ENCODE assay signal across 16 mouse cellular contexts in genomic region chr11:96223813-96224212, GRCm38 (mm10). TPM values are rescaled to one million over a fixed set of nuclear protein-coding genes. Genes with fewer than 3 reads are reported as not detected.
A peak's percentile ranks its signal among the peaks of the same experiment; 100 is the strongest.
DNase-seq lines count a peak whose midpoint lies in the region; ATAC-seq lines count a peak whose summit lies in the region.
"Had no signal": no experiment of that assay in that cellular context is flagged by ENCODE, and none has a peak within 500 bp of the region (broad histone marks: within the 10 kb centered on the region; RNA-seq: fewer than 3 reads in every experiment).

No protein-coding gene starts in this region.

- no peak for ATAC-seq in hindbrain, embryonic 11.5 days (ENCODE audit: low FRiP score)
- no peak for ATAC-seq in hindbrain, embryonic 14.5 days (ENCODE audit: low FRiP score)
- ATAC-seq: forebrain, embryonic 13.5 days had no signal

- DNase-seq in hindbrain, embryonic 11.5 days (ENCODE audit: low spot score): peak; percentile 8
- no peak for DNase-seq in hindbrain, embryonic 14.5 days (ENCODE audit: low spot score)
- peak; percentile 12 for DNase-seq in lung, postnatal 36 days
- no peak for DNase-seq in lung, postnatal 4 days
- DNase-seq in ES-CJ7 (ENCODE audit: low read depth, low spot score): peak; percentile 66
- peak; percentile 55 for DNase-seq in induced T-regulatory cell, adult 2 months (ENCODE audit: low read depth)
- no peak for DNase-seq in limb, embryonic 10.5 days (ENCODE audit: low spot score)
- DNase-seq in thymus, postnatal 36 days: no peak
- DNase-seq: kidney, postnatal 10 days; right cerebral cortex, postnatal 25 days had no signal

- H3K4me3 ChIP-seq in hindbrain, embryonic 11.5 days (ENCODE audit: low read depth, low read length): no peak overlapping the region
- no peak overlapping the region for H3K4me3 ChIP-seq in hindbrain, embryonic 14.5 days (replicated peaks; ENCODE audit: low read length)
- no peak overlapping the region for H3K4me3 ChIP-seq in limb, embryonic 10.5 days
- H3K4me3 ChIP-seq: forebrain, embryonic 13.5 days; hindbrain, embryonic 15.5 days; limb, embryonic 13.5 days had no signal

- 40% methylated on average over 2 of the region's 2 CpGs for WGBS in hindbrain, embryonic 11.5 days
- 35% methylated on average over 2 of the region's 2 CpGs for WGBS in hindbrain, embryonic 14.5 days
- 40% methylated on average over 2 of the region's 2 CpGs for WGBS in limb, embryonic 10.5 days

- H3K4me1 ChIP-seq in hindbrain, embryonic 11.5 days (replicated peaks; ENCODE audit: control insufficient read depth, insufficient read depth, low read length): no peaks in the 10 kb centered on the region
- H3K4me1 ChIP-seq in hindbrain, embryonic 14.5 days (replicated peaks; ENCODE audit: control insufficient read depth, insufficient read depth, low read length): no peaks in the 10 kb centered on the region
- no peaks in the 10 kb centered on the region for H3K4me1 ChIP-seq in limb, embryonic 10.5 days
- H3K4me1 ChIP-seq: forebrain, embryonic 13.5 days; hindbrain, embryonic 15.5 days; limb, embryonic 13.5 days had no signal

- no peaks in the 10 kb centered on the region for H3K9me3 ChIP-seq in hindbrain, embryonic 11.5 days (ENCODE audit: control insufficient read depth, low read length)
- H3K9me3 ChIP-seq in hindbrain, embryonic 14.5 days (ENCODE audit: control insufficient read depth, low read length): no peaks in the 10 kb centered on the region
- no peaks in the 10 kb centered on the region for H3K9me3 ChIP-seq in limb, embryonic 10.5 days (replicated peaks)
- H3K9me3 ChIP-seq: forebrain, embryonic 13.5 days; hindbrain, embryonic 15.5 days had no signal

- 0 out of 2 replicates have a peak, but pooled peaks cover 2% of the 10 kb centered on the region for H3K27me3 ChIP-seq in hindbrain, embryonic 11.5 days (ENCODE audit: control insufficient read depth, insufficient read depth, low read length)
- peaks cover 4% of the 10 kb centered on the region; the same call in 1 of the 2 replicates for H3K27me3 ChIP-seq in hindbrain, embryonic 14.5 days (ENCODE audit: control insufficient read depth, insufficient read depth, low read length)
- 0 out of 2 replicates have a peak, but pooled peaks cover 3% of the 10 kb centered on the region for H3K27me3 ChIP-seq in limb, embryonic 10.5 days (ENCODE audit: low read depth, poor library complexity, severe bottlenecking)

- H3K9ac ChIP-seq in hindbrain, embryonic 11.5 days (ENCODE audit: low read depth, low read length): no peak overlapping the region
- no peak overlapping the region for H3K9ac ChIP-seq in hindbrain, embryonic 14.5 days
- H3K9ac ChIP-seq: forebrain, embryonic 13.5 days; hindbrain, embryonic 15.5 days; limb, embryonic 13.5 days had no signal

- H3K27ac ChIP-seq in hindbrain, embryonic 11.5 days (ENCODE audit: low read depth, low read length): no peak overlapping the region
- no peak overlapping the region for H3K27ac ChIP-seq in hindbrain, embryonic 14.5 days
- no peak overlapping the region for H3K27ac ChIP-seq in limb, embryonic 10.5 days
- H3K27ac ChIP-seq: forebrain, embryonic 13.5 days; hindbrain, embryonic 15.5 days; limb, embryonic 13.5 days; macrophage had no signal

- H3K4me2 ChIP-seq in hindbrain, embryonic 11.5 days (replicated peaks; ENCODE audit: low read depth, low read length): no peak overlapping the region
- no peak overlapping the region for H3K4me2 ChIP-seq in hindbrain, embryonic 14.5 days (replicated peaks)
- H3K4me2 ChIP-seq: forebrain, embryonic 13.5 days; hindbrain, embryonic 15.5 days; limb, embryonic 13.5 days had no signal

- H3K36me3 ChIP-seq in hindbrain, embryonic 11.5 days (ENCODE audit: control insufficient read depth, insufficient read depth, low read length): no peaks in the 10 kb centered on the region
- H3K36me3 ChIP-seq in hindbrain, embryonic 14.5 days (replicated peaks; ENCODE audit: control insufficient read depth, insufficient read depth): no peaks in the 10 kb centered on the region
- H3K36me3 ChIP-seq in limb, embryonic 10.5 days: no peaks in the 10 kb centered on the region
- H3K36me3 ChIP-seq: hindbrain, embryonic 15.5 days; limb, embryonic 13.5 days had no signal

RNA-seq across cellular contexts. Expression of gene Hoxb13, which starts 29.7 kb away (rescaled TPM):
- polyA plus RNA-seq in hindbrain, embryonic 11.5 days (2014; fragmentation: Nextera tagmentation; extraction: Ambion mirVana): not detected in 2 replicates
- not detected in 2 replicates for polyA plus RNA-seq in hindbrain, embryonic 14.5 days (2014; fragmentation: Nextera tagmentation; extraction: Ambion mirVana)
- not detected in 2 replicates for polyA plus RNA-seq in limb, embryonic 10.5 days (2016; fragmentation: Nextera tagmentation; extraction: Ambion mirVana)
- polyA plus RNA-seq: embryonic facial prominence, embryonic 14.5 days; forebrain, embryonic 13.5 days; heart, embryonic 14.5 days; hindbrain, embryonic 15.5 days; limb, embryonic 13.5 days; macrophage had no signal

RNA-seq across cellular contexts. Expression of gene Hoxb9, which starts 47.4 kb away (rescaled TPM):
- 0.80 and 3.2 TPM in 2 replicates for polyA plus RNA-seq in hindbrain, embryonic 11.5 days (2014; fragmentation: Nextera tagmentation; extraction: Ambion mirVana)
- polyA plus RNA-seq in hindbrain, embryonic 14.5 days (2014; fragmentation: Nextera tagmentation; extraction: Ambion mirVana): 10.7 and 22.4 TPM in 2 replicates
- 3.4 and 3.8 TPM in 2 replicates for polyA plus RNA-seq in limb, embryonic 10.5 days (2016; fragmentation: Nextera tagmentation; extraction: Ambion mirVana)
- polyA plus RNA-seq: forebrain, embryonic 13.5 days; heart, embryonic 14.5 days; macrophage had no signal

RNA-seq across cellular contexts. Expression of gene Hoxb8, which starts 57.9 kb away (rescaled TPM):
- polyA plus RNA-seq in hindbrain, embryonic 11.5 days (2014; fragmentation: Nextera tagmentation; extraction: Ambion mirVana): 3.1 and 7.0 TPM in 2 replicates
- 41.2 and 50.6 TPM in 2 replicates for polyA plus RNA-seq in hindbrain, embryonic 14.5 days (2014; fragmentation: Nextera tagmentation; extraction: Ambion mirVana)
- polyA plus RNA-seq in limb, embryonic 10.5 days (2016; fragmentation: Nextera tagmentation; extraction: Ambion mirVana): 0.95 and 1.2 TPM in 2 replicates
- polyA plus RNA-seq: embryonic facial prominence, embryonic 14.5 days; forebrain, embryonic 13.5 days; heart, embryonic 14.5 days; macrophage had no signal

Comparison
In these comparisons a context has a peak if more than half of its experiments do, and no peak if none do; other contexts are left out.
1. DNase-seq: peak in hindbrain, embryonic 11.5 days (single experiment), lung, postnatal 36 days (single experiment), ES-CJ7 (single experiment) and induced T-regulatory cell, adult 2 months (single experiment); none in hindbrain, embryonic 14.5 days (single experiment), lung, postnatal 4 days (0 of 2), limb, embryonic 10.5 days (single experiment) and thymus, postnatal 36 days (0 of 2).